Mouse (Mus musculus) layer of hippocampus, postnatal 36 days (tissue): Measurements from ENCODE around the gene Nudt8. TPM values are rescaled to one million over a fixed set of nuclear protein-coding genes. Genes with fewer than 3 reads are reported as not detected.

Experiments used
- total RNA-seq, 2 experiments: library from RNA; stranded (reverse); gene quantifications; 2 replicates each; pipeline ENCODE4 v1.2.3; 2021

Nudt8 gene
- total RNA-seq, 2 experiments from 2014 or later: 8.2 to 11.1 TPM

Other genes with a start within 250 kb of the Nudt8 start
- gene Kmt5b, start 233.2 kb upstream of the Nudt8 start, total RNA-seq: 10 to 100 TPM; 56.6 to 60.1 TPM
- 100 to 1,000 TPM; 106 to 122 TPM for gene Chka, start 148.8 kb upstream of the Nudt8 start, total RNA-seq
- 10 to 100 TPM; 20.2 to 22.4 TPM for gene Tcirg1, start 93.4 kb upstream of the Nudt8 start, total RNA-seq
- 100 to 1,000 TPM; 133 to 144 TPM for gene Ndufs8, start 87.8 kb upstream of the Nudt8 start, total RNA-seq
- gene Aldh3b1, start 70.8 kb upstream of the Nudt8 start, total RNA-seq: 1 to 10 TPM; 2.8 to 3.0 TPM
- gene Unc93b1, start 65.4 kb upstream of the Nudt8 start, total RNA-seq: 10 to 100 TPM; 14.2 to 14.5 TPM
- not detected for gene Aldh3b3, start 41.9 kb upstream of the Nudt8 start, total RNA-seq
- under 1 TPM; 0.72 to 0.86 TPM for gene Aldh3b2, start 28.3 kb upstream of the Nudt8 start, total RNA-seq
- gene Acy3, start 14.0 kb upstream of the Nudt8 start, total RNA-seq: 1 to 10 TPM; 1.4 TPM
- not detected for gene Tbx10, start 7.8 kb upstream of the Nudt8 start, total RNA-seq
- gene Gm49405, start within 50 bp of the Nudt8 start, total RNA-seq: 1 to 10 TPM; 1.4 to 2.1 TPM
- 1 to 10 TPM; 4.2 to 4.4 TPM for gene Doc2g, start 2.7 kb downstream of the Nudt8 start, total RNA-seq
- 100 to 1,000 TPM; 238 to 250 TPM for gene Ndufv1, start 12.2 kb downstream of the Nudt8 start, total RNA-seq
- 100 to 1,000 TPM; 377 to 393 TPM for gene Gstp1, start 37.4 kb downstream of the Nudt8 start, total RNA-seq
- 10 to 100 TPM; 36.3 to 43.5 TPM for gene Gstp2, start 45.4 kb downstream of the Nudt8 start, total RNA-seq
- not detected for gene Gstp3, start 59.0 kb downstream of the Nudt8 start, total RNA-seq
- gene Cabp2, start 81.0 kb downstream of the Nudt8 start, total RNA-seq: not detected
- 10 to 100 TPM; 29.7 to 46.0 TPM for gene Cdk2ap2, start 96.6 kb downstream of the Nudt8 start, total RNA-seq
- gene Pitpnm1, start 99.4 kb downstream of the Nudt8 start, total RNA-seq: 100 to 1,000 TPM; 169 to 174 TPM
- 100 to 1,000 TPM; 108 to 128 TPM for gene Aip, start 125.3 kb downstream of the Nudt8 start, total RNA-seq
- gene Gpr152, start 139.2 kb downstream of the Nudt8 start, total RNA-seq: under 1 TPM; 0.10 TPM
- gene Cabp4, start 143.5 kb downstream of the Nudt8 start, total RNA-seq: under 1 TPM; 0.17 to 0.28 TPM
- 10 to 100 TPM; 83.8 to 90.0 TPM for gene Coro1b, start 148.0 kb downstream of the Nudt8 start, total RNA-seq
- gene Ptprcap, start 153.0 kb downstream of the Nudt8 start, total RNA-seq: 1 to 10 TPM; 1.6 to 3.8 TPM
- gene Rps6kb2, start 162.8 kb downstream of the Nudt8 start, total RNA-seq: 10 to 100 TPM; 34.5 to 45.1 TPM
- gene Carns1, start 174.9 kb downstream of the Nudt8 start, total RNA-seq: 1 to 10 TPM; 7.1 to 9.9 TPM
- 1 to 10 TPM in 1 of 2 experiments, under 1 TPM in 1; 0.56 to 1.3 TPM for gene Tbc1d10c, start 190.7 kb downstream of the Nudt8 start, total RNA-seq
- 100 to 1,000 TPM; 255 to 265 TPM for gene Ppp1ca, start 191.5 kb downstream of the Nudt8 start, total RNA-seq
- 1 to 10 TPM; 5.5 to 7.1 TPM for gene Rad9a, start 201.1 kb downstream of the Nudt8 start, total RNA-seq
- gene Clcf1, start 213.7 kb downstream of the Nudt8 start, total RNA-seq: under 1 TPM; 0.32 to 0.83 TPM
- gene AC109138.7, start 213.8 kb downstream of the Nudt8 start, total RNA-seq: not detected
- gene Pold4, start 231.3 kb downstream of the Nudt8 start, total RNA-seq: 10 to 100 TPM; 12.4 to 16.6 TPM